Mouse (Mus musculus) embryo, embryonic 10.5 days (tissue): ENCODE measurements around the gene Cops9.

Experiments
- DNase-seq: peaks from one replicate; pipeline ENCODE4 v3.0.0-alpha.2; 2015; ENCODE audit warnings: low spot score

Gene Cops9

GRCm38 (mm10) chr1:92641514-92642272, at the start of gene Cops9:
Cops9 (minus strand) TSS chr1:92641985.
- peak; percentile 95 for DNase-seq

GRCm38 (mm10) chr1:92691166-92691844, 49.5 kb upstream of the Cops9 start:
- DNase-seq, result no peak

- DNase-seq, result peak; percentile 24
Observed at GRCm38 (mm10) chr1:92686994-92687393, 45.2 kb upstream of the Cops9 start.

GRCm38 (mm10) chr1:92683151-92683550, 41.4 kb upstream of the Cops9 start:
- no peak for DNase-seq

GRCm38 (mm10) chr1:92680668-92681603, 39.2 kb upstream of the Cops9 start:
- peak; percentile 66 for DNase-seq

- DNase-seq, result no peak
Observed at GRCm38 (mm10) chr1:92678757-92679156, 37.0 kb upstream of the Cops9 start.

- DNase-seq, result no peak
Observed at GRCm38 (mm10) chr1:92676676-92676975, 34.8 kb upstream of the Cops9 start.

- no peak for DNase-seq
Observed at GRCm38 (mm10) chr1:92675932-92676675, 34.3 kb upstream of the Cops9 start.

- no peak for DNase-seq
Observed at GRCm38 (mm10) chr1:92673258-92673782, 31.5 kb upstream of the Cops9 start.

GRCm38 (mm10) chr1:92671326-92671725, 29.5 kb upstream of the Cops9 start:
- no peak for DNase-seq

GRCm38 (mm10) chr1:92669430-92669829, 27.6 kb upstream of the Cops9 start:
- no peak for DNase-seq

- no peak for DNase-seq
Observed at GRCm38 (mm10) chr1:92667106-92667505, 25.3 kb upstream of the Cops9 start.

GRCm38 (mm10) chr1:92659392-92659791, 17.6 kb upstream of the Cops9 start:
- DNase-seq, result no peak

GRCm38 (mm10) chr1:92657025-92657820, 15.4 kb upstream of the Cops9 start:
- DNase-seq, result peak; percentile 21

- no peak for DNase-seq
Observed at GRCm38 (mm10) chr1:92654676-92655075, 12.9 kb upstream of the Cops9 start.

GRCm38 (mm10) chr1:92653179-92653578, 11.4 kb upstream of the Cops9 start:
- DNase-seq, result no peak

GRCm38 (mm10) chr1:92651467-92651866, 9.7 kb upstream of the Cops9 start:
- DNase-seq, result no peak

GRCm38 (mm10) chr1:92648673-92649072, 6.9 kb upstream of the Cops9 start, which contains the start of gene Otos:
Otos (minus strand) TSS chr1:92648841.
- peak; percentile 86 for DNase-seq

GRCm38 (mm10) chr1:92648197-92648596, 6.4 kb upstream of the Cops9 start:
- no peak for DNase-seq

GRCm38 (mm10) chr1:92647752-92648151, 6.0 kb upstream of the Cops9 start:
- peak; percentile 93 for DNase-seq

GRCm38 (mm10) chr1:92647026-92647425, 5.2 kb upstream of the Cops9 start:
- no peak for DNase-seq
